Mouse (Mus musculus) stomach, postnatal 0 days (tissue): ENCODE data around the gene Abcb9. TPM values are rescaled to one million over a fixed set of nuclear protein-coding genes. Genes with fewer than 3 reads are reported as not detected.

Experiments
- ATAC-seq: fragments of 200-750 bp; cut with Nextera tagmentation; 2 replicates; pipeline ENCODE4 v1.8.0; 2017; ENCODE audit not compliant: low FRiP score, low TSS enrichment
- DNase-seq: peaks from one replicate; pipeline ENCODE4 v3.0.0-alpha.2; 2016; ENCODE audit warnings: low spot score
- H3K27ac ChIP-seq: fragments of 300-500 bp; sonication (generic); replicated peaks from 2 replicates; pipeline ENCODE4 v1.5.1; 2014; ENCODE audit warnings: mild to moderate bottlenecking, control low read depth
- H3K27me3 ChIP-seq: fragments of 300-500 bp; sonication (generic); 2 replicates; pipeline ENCODE4 v1.6.1; 2014; ENCODE audit warnings: low read length; ENCODE audit not compliant: control insufficient read depth, insufficient read depth
- H3K36me3 ChIP-seq: fragments of 300-500 bp; sonication (generic); 2 replicates; pipeline ENCODE4 v1.6.1; 2014; ENCODE audit warnings: low read length, mixed read lengths; ENCODE audit not compliant: control insufficient read depth, insufficient read depth
- H3K4me1 ChIP-seq: fragments of 300-500 bp; sonication (generic); replicated peaks from 2 replicates; pipeline ENCODE4 v1.6.1; 2014; ENCODE audit warnings: antibody characterized with exemption; ENCODE audit not compliant: control insufficient read depth, insufficient read depth
- H3K4me2 ChIP-seq: fragments of 300-500 bp; sonication (generic); replicated peaks from 2 replicates; pipeline ENCODE4 v1.6.1; 2014; ENCODE audit warnings: low read depth, mild to moderate bottlenecking, control low read depth, moderate library complexity
- H3K4me3 ChIP-seq: fragments of 300-500 bp; sonication (generic); 2 replicates; pipeline ENCODE4 v1.5.1; 2014; ENCODE audit warnings: low read depth, low read length, control low read depth
- H3K9ac ChIP-seq: fragments of 300-500 bp; sonication (generic); 2 replicates; pipeline ENCODE4 v1.6.1; 2014; ENCODE audit warnings: mild to moderate bottlenecking, low read length, control low read depth, mixed read lengths
- H3K9me3 ChIP-seq: fragments of 300-500 bp; sonication (generic); 2 replicates; pipeline ENCODE4 v1.6.1; 2016; ENCODE audit warnings: low read length; ENCODE audit not compliant: control insufficient read depth
- CTCF ChIP-seq: IDR thresholded peaks from 2 replicates; pipeline ENCODE4 v1.5.1; 2016; ENCODE audit warnings: antibody characterized with exemption, low read depth, mild to moderate bottlenecking, moderate library complexity
- EP300 ChIP-seq: optimal IDR thresholded peaks from 2 replicates; pipeline ENCODE3; 2016; ENCODE audit warnings: antibody characterized with exemption
- WGBS: fragments of 180-500 bp; shearing (Covaris S2); extraction: QIAGEN DNeasy Blood & Tissue Kit; methylation state at CpG from one replicate; pipeline ENCODE4 v1.1.7; 2014; 5-methylcytosine and 5-hydroxymethylcytosine counted together
- polyA plus RNA-seq: library from polyadenylated mRNA; unstranded; fragments of >200 nt; fragmentation: Nextera tagmentation; extraction: Ambion mirVana; gene quantifications from 2 replicates; pipeline ENCODE4 v1.2.1, GENCODE M21; 2015

Abcb9 gene
- polyA plus RNA-seq, 1 experiment from 2014 or later: 7.7 TPM

DNA sequence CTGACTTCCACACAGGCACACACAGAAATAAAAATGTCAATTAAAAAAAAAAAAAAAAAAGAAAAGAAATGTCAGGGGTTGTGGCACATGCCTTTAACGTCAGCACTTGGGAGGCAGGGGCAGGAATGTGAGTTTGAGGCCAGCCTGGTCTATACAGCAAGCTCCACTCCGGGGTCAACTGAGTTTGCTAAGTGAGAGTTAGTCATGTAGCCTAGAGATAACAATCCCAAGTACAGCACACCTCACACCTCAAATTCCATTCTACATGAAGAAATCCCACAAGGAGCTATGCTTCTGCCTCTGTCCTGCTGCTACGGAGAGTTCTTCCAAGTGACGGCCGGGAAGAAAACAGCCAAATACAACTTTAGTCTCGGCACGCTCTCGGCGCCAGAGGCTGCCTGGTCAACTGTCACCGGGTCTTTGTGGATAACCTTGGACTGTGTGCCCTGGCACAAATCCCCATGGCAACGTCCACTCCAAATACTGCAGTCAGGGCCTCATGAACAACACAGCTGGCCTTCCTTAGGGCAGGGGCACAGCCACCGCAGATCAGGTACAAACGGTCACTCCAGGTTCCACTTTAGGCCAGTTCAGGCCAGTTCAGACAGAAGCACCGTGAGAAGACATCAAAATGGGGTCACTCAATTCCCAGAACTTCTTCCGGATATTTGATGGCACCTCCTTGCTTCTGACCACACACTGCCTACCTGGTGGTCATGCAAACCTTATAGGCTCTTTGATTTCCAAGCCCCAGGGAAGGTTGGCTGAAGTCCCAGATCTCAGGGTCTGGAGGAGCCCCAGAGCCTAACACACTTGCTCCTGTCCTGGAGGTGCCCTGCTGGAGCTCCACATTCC is 69.8 kb downstream of the Abcb9 start:
- peak; percentile 48 for DNase-seq
- no peak for TF ChIP-seq EP300
- no peak for TF ChIP-seq CTCF
- Histone ChIP-seq H3K36me3 (no peaks in the 10 kb centered on the region), H3K4me1 (peaks cover 17% of the 10 kb centered on the region), H3K9ac (no peak overlapping the region; the same call in 1 of the 2 replicates), H3K4me3 (no peak overlapping the region), H3K27me3 (no peaks in the 10 kb centered on the region), H3K4me2 (no peak overlapping the region), H3K9me3 (no peaks in the 10 kb centered on the region), H3K27ac (peak overlapping the region; percentile 58; the same call in 1 of the 2 replicates)
- ATAC-seq: peak; percentile 67
- whole genome bisulfite sequencing: 72% methylated on average over 15 of the region's 15 CpGs

DNA sequence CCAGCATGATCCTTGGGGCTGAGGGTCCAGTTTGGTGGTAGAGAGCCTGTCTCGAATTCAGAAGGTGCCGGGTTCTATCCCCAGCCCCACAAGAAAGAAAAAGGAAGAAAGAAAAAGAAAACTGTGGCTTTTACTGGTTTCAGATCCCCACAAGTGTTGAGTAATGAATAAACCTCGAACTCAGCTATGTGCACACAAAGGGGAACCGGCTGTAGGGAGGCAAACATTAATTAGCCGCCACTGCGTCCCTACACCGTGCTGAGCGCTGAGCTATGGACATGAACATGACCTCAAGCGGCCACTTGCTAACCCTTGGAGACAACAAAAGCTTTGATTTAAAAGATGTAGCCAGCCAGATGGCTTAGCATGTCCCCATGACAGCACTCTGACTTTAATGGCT is 70.5 kb downstream of the Abcb9 start:
- Histone ChIP-seq H3K27me3 (no peaks in the 10 kb centered on the region), H3K9me3 (no peaks in the 10 kb centered on the region), H3K4me1 (peaks cover 17% of the 10 kb centered on the region), H3K27ac (peak overlapping the region; percentile 58), H3K4me2 (no peak overlapping the region), H3K9ac (peak overlapping the region; percentile 35; the same call in 1 of the 2 replicates), H3K4me3 (no peak overlapping the region), H3K36me3 (no peaks in the 10 kb centered on the region)
- TF ChIP-seq CTCF: no peak
- no peak for TF ChIP-seq EP300
- ATAC-seq (no peak), DNase-seq (no peak)
- 54% methylated on average over 9 of the region's 9 CpGs for WGBS

DNA sequence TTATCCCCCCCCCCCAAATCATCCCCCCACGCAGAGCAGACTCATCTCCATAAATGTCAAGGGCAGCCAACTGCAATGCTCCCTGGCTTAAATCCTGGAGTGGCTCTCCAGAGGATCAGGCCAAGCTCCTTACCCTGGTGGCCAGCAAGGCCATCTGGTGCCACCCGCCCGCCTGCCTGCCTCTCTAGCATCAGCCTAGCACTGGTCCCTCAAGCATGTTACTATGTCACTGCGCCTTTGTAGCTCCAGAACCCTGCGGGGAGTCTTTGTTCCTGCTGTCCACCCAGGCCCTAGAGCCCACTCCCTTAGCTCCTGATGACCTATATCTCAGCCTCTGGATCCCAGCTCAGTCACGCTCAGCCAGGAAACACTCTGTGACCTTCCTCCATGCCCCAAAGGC is 70.9 kb downstream of the Abcb9 start:
- Histone ChIP-seq H3K9ac (peak overlapping the region; percentile 35; the same call in 1 of the 2 replicates), H3K36me3 (no peaks in the 10 kb centered on the region), H3K27me3 (no peaks in the 10 kb centered on the region), H3K4me1 (peaks cover 17% of the 10 kb centered on the region), H3K9me3 (no peaks in the 10 kb centered on the region), H3K4me2 (no peak overlapping the region), H3K27ac (peak overlapping the region; percentile 58), H3K4me3 (no peak overlapping the region)
- TF ChIP-seq EP300: no peak
- no peak for TF ChIP-seq CTCF
- WGBS: 69% methylated on average over 6 of the region's 6 CpGs
- ATAC-seq: no peak
- DNase-seq: no peak

DNA sequence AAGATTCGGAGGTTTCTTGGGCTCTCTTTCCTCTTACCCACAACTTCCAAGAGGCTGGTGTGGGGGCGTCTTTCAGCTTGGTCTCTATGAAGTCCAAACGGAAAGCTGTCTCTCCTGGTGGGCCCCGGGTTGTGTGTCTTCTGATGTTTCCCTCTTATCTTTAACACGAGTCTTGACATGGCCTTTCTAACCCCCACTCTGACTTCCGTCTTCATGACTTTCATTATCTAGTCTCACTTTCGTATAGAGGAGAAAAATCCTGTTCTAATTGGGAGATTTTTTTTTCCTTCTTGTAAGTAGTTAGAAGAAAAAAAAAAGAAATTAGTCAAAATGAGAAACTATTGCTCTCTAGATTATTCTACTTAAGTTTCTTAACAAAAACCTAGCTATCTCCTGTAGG is 73.2 kb downstream of the Abcb9 start:
- DNase-seq (no peak), ATAC-seq (no peak)
- no peak overlapping the region for H3K27ac ChIP-seq
- H3K27me3 ChIP-seq: no peaks in the 10 kb centered on the region
- no peak overlapping the region for H3K4me2 ChIP-seq
- no peaks in the 10 kb centered on the region for H3K9me3 ChIP-seq
- no peak overlapping the region for H3K4me3 ChIP-seq
- WGBS: 74% methylated on average over 7 of the region's 7 CpGs
- no peak overlapping the region for H3K9ac ChIP-seq
- no peaks in the 10 kb centered on the region for H3K36me3 ChIP-seq
- peaks cover 13% of the 10 kb centered on the region for H3K4me1 ChIP-seq
- TF ChIP-seq EP300: no peak
- TF ChIP-seq CTCF: no peak

DNA sequence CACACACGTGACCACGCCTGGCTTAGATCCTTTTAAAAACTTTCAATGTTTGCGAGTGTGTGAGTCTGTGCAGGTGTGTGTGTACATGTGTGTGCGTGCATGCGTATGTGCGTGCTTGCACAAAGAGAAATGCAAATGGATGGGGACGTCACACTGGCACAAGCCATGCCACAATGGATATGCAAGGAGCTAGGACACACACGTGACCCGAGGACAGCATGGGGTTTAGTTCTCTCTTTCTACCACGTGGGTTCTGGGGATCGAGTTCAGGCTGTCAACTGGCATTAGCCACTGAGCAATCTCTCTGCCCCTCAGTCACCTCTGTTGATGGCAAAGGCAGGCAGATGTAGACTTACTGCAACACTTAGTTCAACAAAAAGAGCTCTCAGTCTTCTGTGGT is 73.9 kb downstream of the Abcb9 start:
- H3K4me2 ChIP-seq: no peak overlapping the region
- 81% methylated on average over 11 of the region's 11 CpGs for WGBS

DNA sequence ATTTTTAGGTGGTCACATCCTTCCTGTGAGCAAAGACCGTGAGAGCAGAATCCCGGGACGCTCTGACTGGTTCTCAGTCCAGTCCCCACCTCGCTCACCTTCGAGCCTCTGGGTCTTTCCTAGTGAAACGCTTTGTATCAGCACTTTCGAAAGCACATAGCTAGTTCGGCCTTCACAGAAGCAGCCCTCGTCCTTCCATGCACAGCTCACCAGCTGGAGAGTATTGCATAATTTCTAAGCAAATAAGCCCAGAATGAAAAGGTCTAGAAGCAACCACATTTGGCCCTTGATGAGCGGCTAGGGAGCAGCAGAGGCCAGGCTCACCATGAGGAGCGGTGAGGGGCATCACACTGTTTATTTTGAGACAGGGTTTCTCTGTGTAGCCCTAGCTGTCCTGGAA is 74.5 kb downstream of the Abcb9 start:
- peaks cover 9% of the 10 kb centered on the region for H3K4me1 ChIP-seq
- no peak overlapping the region for H3K4me3 ChIP-seq
- H3K4me2 ChIP-seq: no peak overlapping the region
- no peaks in the 10 kb centered on the region for H3K27me3 ChIP-seq
- no peak for DNase-seq
- no peak overlapping the region for H3K27ac ChIP-seq
- 79% methylated on average over 11 of the region's 11 CpGs for WGBS
- ATAC-seq: no peak
- no peaks in the 10 kb centered on the region for H3K9me3 ChIP-seq
- TF ChIP-seq CTCF (no peak), EP300 (no peak)
- H3K36me3 ChIP-seq: no peaks in the 10 kb centered on the region
- H3K9ac ChIP-seq: no peak overlapping the region

More for the DNA sequence above, 73.9 kb downstream of the Abcb9 start:
- Histone ChIP-seq H3K27me3 (no peaks in the 10 kb centered on the region), H3K4me3 (no peak overlapping the region), H3K36me3 (no peaks in the 10 kb centered on the region), H3K9me3 (no peaks in the 10 kb centered on the region), H3K4me1 (peaks cover 12% of the 10 kb centered on the region), H3K27ac (no peak overlapping the region), H3K9ac (no peak overlapping the region)
- no peak for ATAC-seq
- TF ChIP-seq CTCF: no peak
- no peak for TF ChIP-seq EP300
- no peak for DNase-seq
